Mouse (Mus musculus): ENCODE results near the gene Ccdc69.

DNA sequence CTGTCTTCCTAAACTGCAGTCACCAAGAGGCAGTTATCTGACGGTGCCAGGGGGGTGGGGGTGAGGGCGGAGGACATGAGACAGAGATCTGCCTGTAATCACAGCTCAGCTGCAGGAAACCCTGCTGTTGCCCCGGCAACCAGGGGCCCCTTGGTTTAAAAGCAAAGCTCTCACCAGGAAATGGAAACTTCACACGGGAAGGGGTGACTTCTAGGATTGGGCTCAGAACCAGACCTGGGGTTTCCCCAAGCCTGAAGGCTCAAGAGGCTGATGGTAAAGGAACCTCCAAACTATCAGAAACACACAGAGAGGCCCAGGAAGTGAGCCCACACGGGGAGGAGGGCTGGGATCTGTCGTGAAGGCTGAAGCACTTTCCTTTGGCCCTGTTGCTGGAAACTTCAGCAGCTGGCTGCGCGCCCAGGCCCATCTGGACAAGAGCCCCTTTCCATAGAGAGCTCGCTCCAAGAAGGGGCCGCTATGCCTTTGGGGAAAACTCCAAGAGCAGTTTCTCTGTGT is 54.8 kb downstream of the Ccdc69 start:
- TF ChIP-seq GATA1 (IDR thresholded peaks at IDR 0.05; ENCODE audit: borderline replicate concordance, low read length) (no peak), FLI1 (IDR thresholded peaks at IDR 0.05; ENCODE audit: low read length) (no peak)

Data from megakaryocyte, embryonic 14.5 days (primary cell).